Mouse (Mus musculus) right cerebral cortex, postnatal 4 days (tissue): ENCODE results near the gene Nip7.
"Not testable (repeated sequence)": the region's sequence is repeated elsewhere in the genome, so short reads cannot be mapped to it uniquely, and the experiment has no call there.

Experiments
- DNase-seq: peaks from one replicate; pipeline ENCODE4 v3.0.0-alpha.2; 2022

The Nip7 gene

DNA sequence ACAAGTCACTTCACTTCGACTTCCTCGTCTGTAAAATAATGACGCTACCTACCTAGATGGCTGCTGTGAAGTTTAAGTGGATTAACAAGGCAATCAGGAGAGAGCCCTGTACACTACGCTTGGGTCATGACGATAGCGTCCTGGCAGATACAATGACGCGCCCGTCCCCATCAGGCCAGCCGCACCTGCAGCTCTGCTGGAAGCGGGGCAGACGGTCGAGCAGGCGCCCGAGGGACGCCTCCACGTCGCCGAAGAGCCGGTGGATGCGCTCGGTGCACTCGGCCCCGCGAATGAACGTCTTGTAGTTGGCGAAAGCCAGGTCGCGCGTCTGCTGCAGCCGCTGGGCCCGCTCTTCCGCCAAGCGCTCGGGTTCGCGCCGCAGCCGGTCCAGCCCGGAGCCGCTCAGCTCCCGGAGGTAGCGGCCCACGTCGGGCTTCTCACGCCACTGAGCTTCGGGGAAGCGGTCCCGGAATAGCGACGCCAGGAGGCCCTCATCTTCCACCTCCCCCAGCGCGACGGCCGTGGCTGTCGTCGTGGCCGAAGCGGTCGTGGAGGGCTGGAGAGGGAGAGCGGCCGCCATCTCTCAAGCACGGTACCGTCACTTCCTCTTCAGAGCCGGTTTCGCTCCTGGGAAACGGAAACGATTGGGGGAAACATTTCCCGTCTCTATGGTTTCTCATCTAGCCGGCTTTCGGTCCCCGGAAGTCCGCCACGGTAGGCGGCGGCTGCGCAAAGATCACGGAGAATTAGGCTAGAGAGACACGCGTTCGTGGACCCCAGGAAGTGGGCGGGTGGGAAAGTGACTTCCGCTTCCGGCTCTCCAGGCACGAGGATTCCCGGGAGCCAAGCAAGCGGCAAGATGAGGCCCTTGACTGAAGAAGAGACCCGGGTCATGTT lies at the start of gene Nip7, which contains the start of gene Cog8:
Gene Nip7, plus strand, starts transcription at position 802 of the 897 bp plus-strand sequence.
Gene Cog8, minus strand, starts transcription at position 614 of the 897 bp plus-strand sequence.
- DNase-seq: peak; percentile 89

DNA sequence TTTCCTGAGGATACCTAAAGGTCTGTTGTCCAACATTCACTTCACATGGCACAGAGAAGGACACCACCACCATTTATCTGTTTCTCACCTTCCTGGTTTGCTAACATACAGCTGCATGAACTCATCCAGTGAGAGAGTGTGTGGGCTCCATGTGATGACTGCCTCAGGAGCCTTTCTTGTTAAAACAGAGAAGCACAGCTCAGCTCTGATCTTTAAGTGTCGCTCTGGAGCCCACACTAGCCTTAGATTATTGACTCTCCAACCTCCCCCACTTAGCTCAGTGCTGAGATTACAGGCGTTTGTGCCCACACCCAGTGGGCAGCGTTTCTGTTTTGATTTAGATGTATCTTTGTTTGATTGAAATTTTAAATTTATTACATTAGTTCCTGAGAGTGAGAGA lies 48.9 kb upstream of the Nip7 start:
- DNase-seq: no peak

DNA sequence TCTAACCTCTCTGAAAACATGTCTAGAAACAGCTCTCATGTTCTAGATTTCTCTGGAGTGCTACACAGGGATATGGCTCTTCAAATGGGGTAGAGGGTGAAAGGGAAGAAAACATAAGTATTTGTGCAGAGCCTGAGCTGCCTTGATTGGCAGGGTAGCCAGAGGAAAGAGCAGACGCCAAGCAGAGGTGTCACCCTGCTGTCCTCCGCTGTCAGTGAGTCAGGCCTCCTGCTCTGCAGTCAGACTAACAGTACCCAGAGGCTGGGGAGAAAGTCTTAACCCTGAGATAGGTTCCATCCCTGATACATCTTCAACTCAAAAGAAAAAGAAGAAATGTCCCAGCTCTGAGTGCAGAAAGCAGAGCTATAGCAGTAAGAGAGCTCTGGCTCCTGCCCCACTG lies 44.0 kb upstream of the Nip7 start:
- no peak for DNase-seq

DNA sequence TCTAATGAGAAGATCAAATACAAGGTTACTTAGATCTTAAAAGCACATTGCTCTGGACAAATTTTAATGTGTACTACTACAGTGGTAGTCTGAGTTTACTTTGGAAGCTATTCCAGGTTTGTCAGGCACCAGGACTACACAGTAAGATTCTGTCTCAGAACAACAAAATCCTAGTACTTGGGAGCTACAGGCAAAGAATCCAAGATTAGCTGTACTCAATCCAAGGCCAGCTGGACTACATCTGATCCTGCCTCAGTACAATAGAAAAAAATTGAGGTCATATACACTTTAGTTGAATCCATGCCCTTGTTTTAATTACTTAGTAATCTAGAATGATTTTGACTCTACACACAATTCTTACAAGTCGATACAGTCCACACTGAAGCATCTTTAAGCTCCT lies 41.8 kb upstream of the Nip7 start:
- no peak for DNase-seq

DNA sequence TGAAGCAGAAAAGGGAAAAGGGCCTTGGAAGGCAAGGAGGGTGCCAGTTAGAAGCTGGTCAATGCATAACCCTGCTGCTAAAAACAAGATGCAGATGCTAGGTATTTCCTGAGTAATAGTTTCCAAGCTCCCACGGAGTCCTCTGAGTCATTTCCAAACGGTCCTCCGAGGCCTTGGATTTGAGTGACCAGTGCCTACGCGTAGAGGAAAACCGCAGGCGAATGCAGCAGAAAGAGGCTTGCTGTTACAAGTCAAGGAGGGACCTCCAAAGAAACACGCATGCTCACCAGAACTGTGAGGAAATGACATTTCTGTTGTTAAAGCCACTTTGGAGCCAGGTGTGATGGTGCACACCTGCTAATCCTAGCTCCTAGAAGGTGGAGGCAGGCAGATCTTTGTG lies 33.2 kb upstream of the Nip7 start:
- DNase-seq: no peak

- no peak for DNase-seq
These were observed 27.4 kb upstream of the Nip7 start for GRCm38 (mm10) chr8:107029310-107029709.

DNA sequence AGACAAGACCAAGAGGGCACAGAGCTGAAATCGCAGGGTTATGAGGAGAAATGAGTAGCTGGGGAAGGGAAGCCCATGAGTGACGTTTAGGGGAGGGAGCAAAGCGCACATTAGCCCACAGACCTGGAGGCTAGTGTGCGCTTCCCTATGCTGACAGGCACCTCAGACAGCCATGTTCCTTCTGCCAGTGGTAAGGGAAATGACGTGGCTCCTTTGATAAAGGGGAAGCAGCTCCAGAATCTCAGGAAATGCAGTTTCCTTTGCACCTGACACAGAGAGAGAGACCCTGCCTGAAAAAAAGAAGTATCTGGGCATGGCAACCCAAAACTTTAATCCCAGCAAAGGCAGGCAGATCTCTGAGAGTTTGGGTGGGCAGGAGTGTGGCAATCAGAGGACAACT lies 26.6 kb upstream of the Nip7 start:
- no peak for DNase-seq

GRCm38 (mm10) chr8:107030650-107031576 lies 25.8 kb upstream of the Nip7 start, which contains the start of gene Vps4a:
Vps4a (plus strand) TSS chr8:107031222.
- peak; percentile 94 for DNase-seq

- no peak for DNase-seq
These were observed 25.0 kb upstream of the Nip7 start for GRCm38 (mm10) chr8:107031577-107032090.

GRCm38 (mm10) chr8:107033609-107034008 lies 23.1 kb upstream of the Nip7 start:
- DNase-seq: not testable (repeated sequence)

GRCm38 (mm10) chr8:107035641-107036040 lies 21.0 kb upstream of the Nip7 start:
- no peak for DNase-seq

GRCm38 (mm10) chr8:107036626-107037025 lies 20.1 kb upstream of the Nip7 start:
- no peak for DNase-seq

GRCm38 (mm10) chr8:107040632-107041031 lies 16.0 kb upstream of the Nip7 start:
- no peak for DNase-seq

- no peak for DNase-seq
These were observed 11.2 kb upstream of the Nip7 start for GRCm38 (mm10) chr8:107045478-107045877.

DNA sequence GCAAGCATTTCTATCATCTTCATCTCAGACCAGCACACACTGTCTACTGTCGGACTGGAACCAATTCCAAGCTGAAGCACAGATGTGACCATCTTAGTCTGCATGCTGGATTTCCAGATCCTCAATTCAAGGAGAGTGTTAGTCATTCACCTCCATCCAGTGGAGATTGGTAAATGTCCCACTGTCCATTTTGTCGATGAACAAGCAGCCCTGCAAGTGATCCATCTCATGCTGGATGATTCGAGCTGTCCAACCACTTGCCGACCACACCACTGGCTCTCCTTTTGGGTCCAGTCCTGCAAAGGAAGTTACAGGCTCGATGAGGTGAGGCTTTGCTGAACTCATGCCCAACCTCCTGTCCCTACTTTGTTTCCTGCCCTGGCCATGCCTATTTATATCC lies 9.7 kb upstream of the Nip7 start:
- no peak for DNase-seq

DNA sequence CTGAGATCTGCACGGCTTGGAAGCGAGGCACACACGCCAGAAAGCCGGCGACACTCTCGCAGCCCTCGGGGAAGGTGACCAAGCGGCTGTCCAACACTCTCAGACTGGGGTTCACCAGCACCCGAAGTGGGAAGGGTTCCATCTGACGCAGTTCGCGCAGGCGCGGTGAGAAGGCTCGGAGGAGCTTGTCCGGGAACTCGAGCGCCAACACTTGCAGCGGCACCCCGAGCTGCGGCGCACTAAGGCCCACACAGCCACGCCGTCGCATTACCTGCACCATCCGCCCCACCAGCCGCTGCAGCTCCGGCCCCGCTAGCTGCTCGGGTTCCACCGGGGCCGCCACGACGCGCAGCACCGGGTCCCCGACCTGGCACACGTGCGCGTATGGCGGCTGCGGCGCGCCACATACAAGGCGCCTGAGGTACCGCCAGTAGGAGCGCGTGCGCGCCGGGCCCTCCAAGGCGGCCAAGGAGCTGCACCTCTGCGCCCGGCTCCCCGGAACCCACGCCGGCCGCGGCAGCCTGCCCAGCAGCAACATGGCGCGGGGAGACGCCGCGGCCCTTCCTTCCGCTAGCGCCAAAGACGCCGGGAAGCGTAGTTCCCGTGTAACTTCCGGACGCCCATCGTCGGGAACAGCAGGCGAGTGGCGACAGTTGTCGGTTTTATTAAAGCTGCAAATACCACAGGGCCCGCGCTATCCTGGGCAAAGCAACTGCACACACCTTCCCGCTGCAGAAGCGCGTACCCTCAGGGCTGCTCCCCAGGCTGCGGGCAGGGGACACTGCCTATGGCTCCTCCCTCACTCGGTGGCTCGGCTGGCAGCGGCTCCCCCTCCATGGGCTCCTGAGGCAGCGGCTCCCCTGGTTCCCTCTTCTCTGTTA lies 8.4 kb upstream of the Nip7 start, which contains the start of gene Pdf:
Gene Pdf, minus strand, starts transcription at position 554 of the 881 bp plus-strand sequence.
- peak; percentile 82 for DNase-seq

GRCm38 (mm10) chr8:107049480-107049879 lies 7.2 kb upstream of the Nip7 start:
- DNase-seq: no peak

DNA sequence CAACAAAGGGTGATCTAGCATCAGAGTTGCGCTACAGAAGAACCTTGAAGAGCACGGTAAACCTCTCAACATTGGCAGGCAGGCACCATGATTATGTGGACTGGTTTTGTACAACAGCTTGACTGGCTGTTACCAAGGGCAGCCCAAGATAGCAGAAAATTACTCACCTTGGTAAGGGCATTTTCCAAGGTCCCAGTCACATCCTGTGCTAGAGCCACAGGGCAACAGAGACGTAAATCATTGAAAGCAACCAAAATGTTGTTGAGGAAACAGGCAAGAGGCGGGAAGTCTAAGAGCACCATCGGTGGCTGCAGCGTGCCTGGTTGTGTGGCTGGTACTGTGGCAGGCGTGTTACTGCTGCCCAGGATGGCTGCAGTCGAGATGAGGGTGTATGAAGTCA lies 4.6 kb upstream of the Nip7 start:
- DNase-seq: no peak

GRCm38 (mm10) chr8:107056973-107057369 lies 294 bp downstream of the Nip7 start:
- DNase-seq: no peak

GRCm38 (mm10) chr8:107062613-107063012 lies 5.9 kb downstream of the Nip7 start:
- no peak for DNase-seq

DNA sequence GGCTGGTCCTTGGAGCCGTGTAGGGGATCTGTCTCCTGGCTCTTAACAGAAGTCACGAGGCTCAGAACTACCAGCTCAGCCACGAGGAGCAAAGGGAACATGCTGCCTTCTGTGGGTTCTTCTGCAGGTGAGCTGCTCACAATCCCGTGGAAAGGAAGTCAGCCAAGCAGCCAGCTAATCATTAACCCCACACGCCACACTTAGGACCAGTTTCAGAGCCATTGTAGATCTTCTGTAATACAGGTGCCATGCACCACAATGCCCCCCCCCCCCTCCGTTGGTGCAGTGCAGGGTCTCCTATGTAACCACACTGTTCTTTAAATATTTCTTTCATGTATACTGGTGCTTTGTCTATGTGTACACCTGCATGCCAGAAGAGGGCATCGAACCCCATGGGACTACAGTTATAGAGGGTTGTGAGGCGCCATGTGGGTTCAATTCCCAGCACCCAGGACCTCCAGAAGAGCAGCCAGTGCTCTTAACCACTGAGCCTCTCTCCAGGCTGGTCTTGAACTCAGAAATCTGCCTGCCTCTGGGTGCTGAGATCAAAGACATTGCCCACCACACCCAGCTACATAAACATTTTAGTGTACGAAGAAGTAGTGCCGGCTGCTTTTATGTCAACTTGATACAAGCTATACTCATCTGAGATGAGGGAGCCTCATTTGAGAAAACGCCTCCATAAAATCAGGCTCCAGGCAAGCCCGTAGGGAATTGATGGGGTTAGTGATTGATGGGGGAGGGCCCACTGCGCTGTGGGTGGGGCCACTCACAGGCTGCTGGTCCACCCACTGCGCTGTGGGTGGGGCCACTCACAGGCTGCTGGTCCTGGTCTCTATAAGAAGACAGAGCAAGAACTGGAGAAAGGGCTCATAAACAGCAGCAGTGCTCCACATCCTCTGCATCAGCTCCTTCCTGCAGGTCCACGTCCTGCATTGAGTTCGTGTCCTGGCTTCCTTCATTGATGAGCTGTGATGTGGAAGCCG lies 9.1 kb downstream of the Nip7 start, which contains the start of gene Tmed6:
Gene Tmed6, minus strand, starts transcription at position 134 of the 986 bp plus-strand sequence.
- DNase-seq: no peak
